Mouse (Mus musculus): Measurements from ENCODE around the gene Prr18. TPM values are rescaled to one million over a fixed set of nuclear protein-coding genes. Genes with fewer than 3 reads are reported as not detected.
A peak's percentile ranks its signal among the peaks of the same experiment; 100 is the strongest.

Gene Prr18
- polyA plus RNA-seq, 1 experiment = 0.03 TPM

DNA sequence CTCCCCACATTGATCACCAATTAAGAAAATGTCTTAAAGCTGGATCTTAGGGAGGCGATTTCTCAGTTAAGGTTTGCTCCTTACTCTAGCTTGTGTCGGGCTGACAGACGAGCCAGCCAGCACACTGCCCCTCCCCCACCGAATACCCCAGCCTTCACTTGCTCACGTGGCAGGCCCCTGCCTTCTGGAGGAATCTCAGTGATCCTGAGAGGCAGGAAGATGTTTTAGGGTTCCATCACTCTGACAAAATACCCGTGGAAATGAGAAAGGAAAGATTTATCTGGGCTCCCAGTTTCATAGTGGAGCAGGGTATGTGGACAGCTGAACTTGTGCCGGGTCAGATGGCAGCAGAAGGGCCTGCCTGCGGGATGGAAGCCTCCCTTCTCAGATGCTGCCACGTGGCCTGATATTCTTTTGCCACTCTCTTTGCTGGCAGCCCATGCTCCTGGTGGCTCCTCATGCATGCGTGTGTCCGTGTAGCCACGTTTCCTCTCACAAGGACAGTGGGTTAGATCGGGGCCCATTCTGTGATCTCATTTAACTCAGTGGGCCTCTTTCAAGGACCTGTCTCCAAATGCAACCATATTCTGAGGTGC lies 33.5 kb downstream of the Prr18 start:
- H3K4me1 ChIP-seq (ENCODE audit: control insufficient read depth) = peaks cover 7% of the 10 kb centered on the region
- H3K36me3 ChIP-seq (ENCODE audit: control insufficient read depth) = no peaks in the 10 kb centered on the region
- TF ChIP-seq TAL1 (IDR thresholded peaks at IDR 0.05; ENCODE audit: low read length) (no peak), GATA1 (IDR thresholded peaks at IDR 0.05; ENCODE audit: low read length) (no peak)
- H3K9me3 ChIP-seq (ENCODE audit: control insufficient read depth, low read length) = no peaks in the 10 kb centered on the region
- peaks cover 6% of the 10 kb centered on the region for H3K27me3 ChIP-seq (ENCODE audit: control insufficient read depth)
- H3K4me3 ChIP-seq (replicated peaks) = no peak overlapping the region

GRCm38 (mm10) chr17:8371834-8372233 lies 34.6 kb downstream of the Prr18 start:
- Histone ChIP-seq H3K4me3 (replicated peaks) (peak overlapping the region; percentile 40), H3K9me3 (ENCODE audit: control insufficient read depth, low read length) (no peaks in the 10 kb centered on the region), H3K4me1 (ENCODE audit: control insufficient read depth) (peaks cover 7% of the 10 kb centered on the region), H3K27me3 (ENCODE audit: control insufficient read depth) (peaks cover 6% of the 10 kb centered on the region), H3K36me3 (ENCODE audit: control insufficient read depth) (no peaks in the 10 kb centered on the region)
- TF ChIP-seq TAL1 (IDR thresholded peaks at IDR 0.05; ENCODE audit: low read length) (no peak), GATA1 (IDR thresholded peaks at IDR 0.05; ENCODE audit: low read length) (no peak)

- Histone ChIP-seq H3K27me3 (ENCODE audit: control insufficient read depth) (peaks cover 6% of the 10 kb centered on the region), H3K4me3 (replicated peaks) (peak overlapping the region; percentile 40), H3K9me3 (ENCODE audit: control insufficient read depth, low read length) (no peaks in the 10 kb centered on the region), H3K4me1 (ENCODE audit: control insufficient read depth) (peaks cover 7% of the 10 kb centered on the region), H3K36me3 (ENCODE audit: control insufficient read depth) (no peaks in the 10 kb centered on the region)
- TF ChIP-seq TAL1 (IDR thresholded peaks at IDR 0.05; ENCODE audit: low read length) = no peak
- TF ChIP-seq GATA1 (IDR thresholded peaks at IDR 0.05; ENCODE audit: low read length) = no peak
Measured at GRCm38 (mm10) chr17:8372286-8373046, 35.2 kb downstream of the Prr18 start.

GRCm38 (mm10) chr17:8377298-8377697 lies 40.0 kb downstream of the Prr18 start:
- Histone ChIP-seq H3K4me1 (ENCODE audit: control insufficient read depth) (peaks cover 1% of the 10 kb centered on the region; the same call in 1 of the 2 replicates), H3K36me3 (ENCODE audit: control insufficient read depth) (no peaks in the 10 kb centered on the region), H3K4me3 (replicated peaks) (no peak overlapping the region), H3K27me3 (ENCODE audit: control insufficient read depth) (no peaks in the 10 kb centered on the region), H3K9me3 (ENCODE audit: control insufficient read depth, low read length) (no peaks in the 10 kb centered on the region)
- no peak for TF ChIP-seq TAL1 (IDR thresholded peaks at IDR 0.05; ENCODE audit: low read length)
- TF ChIP-seq GATA1 (IDR thresholded peaks at IDR 0.05; ENCODE audit: low read length) = no peak

- TF ChIP-seq GATA1 (IDR thresholded peaks at IDR 0.05; ENCODE audit: low read length) (no peak), TAL1 (IDR thresholded peaks at IDR 0.05; ENCODE audit: low read length) (no peak)
- Histone ChIP-seq H3K9me3 (ENCODE audit: control insufficient read depth, low read length) (no peaks in the 10 kb centered on the region), H3K4me3 (replicated peaks) (no peak overlapping the region), H3K4me1 (ENCODE audit: control insufficient read depth) (no peaks in the 10 kb centered on the region), H3K36me3 (ENCODE audit: control insufficient read depth) (no peaks in the 10 kb centered on the region), H3K27me3 (ENCODE audit: control insufficient read depth) (peaks cover 28% of the 10 kb centered on the region)
Measured at GRCm38 (mm10) chr17:8385441-8385840, 48.2 kb downstream of the Prr18 start.

- Histone ChIP-seq H3K27me3 (ENCODE audit: control insufficient read depth) (peaks cover 32% of the 10 kb centered on the region), H3K4me3 (replicated peaks) (no peak overlapping the region), H3K36me3 (ENCODE audit: control insufficient read depth) (no peaks in the 10 kb centered on the region), H3K9me3 (ENCODE audit: control insufficient read depth, low read length) (no peaks in the 10 kb centered on the region), H3K4me1 (ENCODE audit: control insufficient read depth) (no peaks in the 10 kb centered on the region)
- TF ChIP-seq GATA1 (IDR thresholded peaks at IDR 0.05; ENCODE audit: low read length) = no peak
- no peak for TF ChIP-seq TAL1 (IDR thresholded peaks at IDR 0.05; ENCODE audit: low read length)
Measured at GRCm38 (mm10) chr17:8388463-8388862, 51.2 kb downstream of the Prr18 start.

- TF ChIP-seq TAL1 (IDR thresholded peaks at IDR 0.05; ENCODE audit: low read length) = no peak
- no peak for TF ChIP-seq GATA1 (IDR thresholded peaks at IDR 0.05; ENCODE audit: low read length)
- Histone ChIP-seq H3K27me3 (ENCODE audit: control insufficient read depth) (peaks cover 32% of the 10 kb centered on the region), H3K4me1 (ENCODE audit: control insufficient read depth) (no peaks in the 10 kb centered on the region), H3K9me3 (ENCODE audit: control insufficient read depth, low read length) (no peaks in the 10 kb centered on the region), H3K36me3 (ENCODE audit: control insufficient read depth) (no peaks in the 10 kb centered on the region), H3K4me3 (replicated peaks) (no peak overlapping the region)
Measured at GRCm38 (mm10) chr17:8388990-8389789, 51.9 kb downstream of the Prr18 start.

GRCm38 (mm10) chr17:8389790-8390095 lies 52.5 kb downstream of the Prr18 start:
- H3K27me3 ChIP-seq (ENCODE audit: control insufficient read depth) = peaks cover 32% of the 10 kb centered on the region

GRCm38 (mm10) chr17:8390487-8390886 lies 53.2 kb downstream of the Prr18 start:
- Histone ChIP-seq H3K36me3 (ENCODE audit: control insufficient read depth) (no peaks in the 10 kb centered on the region), H3K4me3 (replicated peaks) (no peak overlapping the region), H3K27me3 (ENCODE audit: control insufficient read depth) (peaks cover 32% of the 10 kb centered on the region), H3K4me1 (ENCODE audit: control insufficient read depth) (no peaks in the 10 kb centered on the region), H3K9me3 (ENCODE audit: control insufficient read depth, low read length) (no peaks in the 10 kb centered on the region)
- TF ChIP-seq GATA1 (IDR thresholded peaks at IDR 0.05; ENCODE audit: low read length) = no peak

More at GRCm38 (mm10) chr17:8389790-8390095, 52.5 kb downstream of the Prr18 start:
- no peak overlapping the region for H3K4me3 ChIP-seq (replicated peaks)
- H3K4me1 ChIP-seq (ENCODE audit: control insufficient read depth) = no peaks in the 10 kb centered on the region
- TF ChIP-seq GATA1 (IDR thresholded peaks at IDR 0.05; ENCODE audit: low read length) (no peak), TAL1 (IDR thresholded peaks at IDR 0.05; ENCODE audit: low read length) (no peak)
- H3K36me3 ChIP-seq (ENCODE audit: control insufficient read depth) = no peaks in the 10 kb centered on the region
- no peaks in the 10 kb centered on the region for H3K9me3 ChIP-seq (ENCODE audit: control insufficient read depth, low read length)

Other genes with a start within 250 kb of the Prr18 start
- gene Gm49673, start 189.7 kb upstream of the Prr18 start, polyA plus RNA-seq (2012) = not detected in 2 replicates
- gene Rnaset2a, start 189.4 kb upstream of the Prr18 start, polyA plus RNA-seq (2012) = 1.3 and 1.5 TPM in 2 replicates
- gene Fgfr1op, start 172.0 kb upstream of the Prr18 start, polyA plus RNA-seq (2012) = 0.11 and 0.26 TPM in 2 replicates
- gene Ccr6, start 101.4 kb upstream of the Prr18 start, polyA plus RNA-seq (2012) = not detected in 2 replicates
- gene Mpc1, start 54.6 kb upstream of the Prr18 start, polyA plus RNA-seq (2012) = 1.7 and 1.8 TPM in 2 replicates
- 6.2 TPM in 2 replicates for gene Sft2d1, start 26.4 kb upstream of the Prr18 start, polyA plus RNA-seq (2012)
- gene T2, start 18.5 kb downstream of the Prr18 start, polyA plus RNA-seq (2012) = not detected in 2 replicates
- not detected in 2 replicates for gene T, start 97.0 kb downstream of the Prr18 start, polyA plus RNA-seq (2012)
- gene Pde10a, start 187.9 kb downstream of the Prr18 start, polyA plus RNA-seq (2012) = not detected in 2 replicates
- not detected in 2 replicates for gene Gm17087, start 229.5 kb downstream of the Prr18 start, polyA plus RNA-seq (2012)

Measured in erythroblast, embryonic 14.5 days (primary cell).